Mouse (Mus musculus) stomach, embryonic 16.5 days (tissue): ENCODE data around the gene Zkscan2. TPM values are rescaled to one million over a fixed set of nuclear protein-coding genes. Genes with fewer than 3 reads are reported as not detected.

Experiments used
- ATAC-seq: fragments of 200-750 bp; cut with Nextera tagmentation; 2 replicates; pipeline ENCODE4 v1.8.0; 2017; ENCODE audit warnings: moderate number of reproducible peaks, moderate TSS enrichment; ENCODE audit not compliant: insufficient read depth, low FRiP score
- H3K27ac ChIP-seq: fragments of 300-500 bp; sonication (generic); 2 replicates; pipeline ENCODE4 v1.5.1; 2014; ENCODE audit warnings: low read length
- H3K27me3 ChIP-seq: fragments of 300-500 bp; sonication (generic); 2 replicates; pipeline ENCODE4 v1.6.1; 2014; ENCODE audit warnings: low read length, control low read depth, mixed read lengths; ENCODE audit not compliant: control insufficient read depth, insufficient read depth
- H3K36me3 ChIP-seq: fragments of 300-500 bp; sonication (generic); 2 replicates; pipeline ENCODE4 v1.6.1; 2014; ENCODE audit warnings: low read length; ENCODE audit not compliant: control insufficient read depth, insufficient read depth
- H3K4me1 ChIP-seq: fragments of 300-500 bp; sonication (generic); 2 replicates; pipeline ENCODE4 v1.6.1; 2014; ENCODE audit warnings: low read length, control low read depth, mixed read lengths; ENCODE audit not compliant: control insufficient read depth, insufficient read depth
- H3K4me2 ChIP-seq: fragments of 300-500 bp; sonication (generic); 2 replicates; pipeline ENCODE4 v1.6.1; 2014; ENCODE audit warnings: low read depth, low read length, mixed read lengths
- H3K4me3 ChIP-seq: fragments of 300-500 bp; sonication (generic); replicated peaks from 2 replicates; pipeline ENCODE4 v1.5.1; 2014; ENCODE audit warnings: mild to moderate bottlenecking, low read length
- H3K9ac ChIP-seq: fragments of 300-500 bp; sonication (generic); 2 replicates; pipeline ENCODE4 v1.6.1; 2014; ENCODE audit warnings: low read length
- H3K9me3 ChIP-seq: fragments of 300-500 bp; sonication (generic); replicated peaks from 2 replicates; pipeline ENCODE4 v1.6.1; 2016; ENCODE audit warnings: low read length, control low read depth; ENCODE audit not compliant: control insufficient read depth
- WGBS: fragments of 180-500 bp; shearing (Covaris S2); extraction: QIAGEN DNeasy Blood & Tissue Kit; methylation state at CpG from one replicate; pipeline ENCODE4 v1.1.7; 2014; 5-methylcytosine and 5-hydroxymethylcytosine counted together
- polyA plus RNA-seq: library from polyadenylated mRNA; unstranded; fragments of >200 nt; fragmentation: Nextera tagmentation; extraction: Ambion mirVana; gene quantifications from 2 replicates; pipeline ENCODE4 v1.2.1, GENCODE M21; 2015

Gene Zkscan2
- 1.0 and 1.3 TPM in 2 replicates for polyA plus RNA-seq

GRCm38 (mm10) chr7:123500239-123501219 lies at the start of gene Zkscan2:
TSS of gene Zkscan2 (minus strand) at chr7:123500449.
- H3K27me3 ChIP-seq = no peaks in the 10 kb centered on the region
- H3K27ac ChIP-seq = no peak within 1 kb of the TSS; the same call in 1 of the 2 replicates
- 2% methylated on average over 59 of the region's 71 CpGs for WGBS
- ATAC-seq = peak; percentile 88
- peaks cover 10% of the 10 kb centered on the region for H3K4me1 ChIP-seq
- no peaks in the 10 kb centered on the region for H3K9me3 ChIP-seq
- peak within 1 kb of the TSS; percentile 96 for H3K4me2 ChIP-seq
- H3K4me3 ChIP-seq = peak within 1 kb of the TSS; percentile 65
- H3K36me3 ChIP-seq = no peaks in the 10 kb centered on the region
- H3K9ac ChIP-seq = peak within 1 kb of the TSS; percentile 72

DNA sequence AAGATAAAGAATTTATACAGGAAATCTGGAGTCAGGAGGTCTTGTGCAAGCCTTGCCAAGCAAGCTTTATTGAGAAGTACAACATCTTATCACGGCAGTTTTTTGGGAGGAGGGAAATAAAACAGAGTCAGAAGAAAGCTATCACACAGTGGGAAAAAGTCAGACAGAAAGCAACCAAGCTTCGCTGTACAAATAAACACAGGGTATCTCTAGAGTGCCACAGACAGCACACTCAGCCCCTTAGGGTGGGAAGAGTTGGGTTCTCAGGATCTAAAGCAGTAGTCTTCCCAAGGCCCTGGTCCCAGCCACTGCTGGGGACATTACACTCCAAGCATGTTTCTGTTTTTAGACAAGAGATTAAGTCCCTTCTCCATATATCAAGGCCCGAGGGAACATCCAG lies 28.9 kb upstream of the Zkscan2 start:
- WGBS = 66% methylated on average over 3 of the region's 3 CpGs
- Histone ChIP-seq H3K4me3 (no peak overlapping the region), H3K9me3 (peaks cover 6% of the 10 kb centered on the region; the same call in 1 of the 2 replicates), H3K36me3 (no peaks in the 10 kb centered on the region), H3K9ac (no peak overlapping the region), H3K4me2 (no peak overlapping the region), H3K4me1 (no peaks in the 10 kb centered on the region), H3K27ac (no peak overlapping the region), H3K27me3 (no peaks in the 10 kb centered on the region)
- no peak for ATAC-seq

GRCm38 (mm10) chr7:123525761-123526160 lies 25.5 kb upstream of the Zkscan2 start:
- 31% methylated on average over 10 of the region's 10 CpGs for WGBS
- H3K4me3 ChIP-seq = no peak overlapping the region
- H3K27me3 ChIP-seq = no peaks in the 10 kb centered on the region
- no peak overlapping the region for H3K27ac ChIP-seq
- no peaks in the 10 kb centered on the region for H3K4me1 ChIP-seq
- ATAC-seq = no peak
- H3K4me2 ChIP-seq = no peak overlapping the region
- H3K9ac ChIP-seq = no peak overlapping the region
- no peaks in the 10 kb centered on the region for H3K9me3 ChIP-seq
- no peaks in the 10 kb centered on the region for H3K36me3 ChIP-seq

DNA sequence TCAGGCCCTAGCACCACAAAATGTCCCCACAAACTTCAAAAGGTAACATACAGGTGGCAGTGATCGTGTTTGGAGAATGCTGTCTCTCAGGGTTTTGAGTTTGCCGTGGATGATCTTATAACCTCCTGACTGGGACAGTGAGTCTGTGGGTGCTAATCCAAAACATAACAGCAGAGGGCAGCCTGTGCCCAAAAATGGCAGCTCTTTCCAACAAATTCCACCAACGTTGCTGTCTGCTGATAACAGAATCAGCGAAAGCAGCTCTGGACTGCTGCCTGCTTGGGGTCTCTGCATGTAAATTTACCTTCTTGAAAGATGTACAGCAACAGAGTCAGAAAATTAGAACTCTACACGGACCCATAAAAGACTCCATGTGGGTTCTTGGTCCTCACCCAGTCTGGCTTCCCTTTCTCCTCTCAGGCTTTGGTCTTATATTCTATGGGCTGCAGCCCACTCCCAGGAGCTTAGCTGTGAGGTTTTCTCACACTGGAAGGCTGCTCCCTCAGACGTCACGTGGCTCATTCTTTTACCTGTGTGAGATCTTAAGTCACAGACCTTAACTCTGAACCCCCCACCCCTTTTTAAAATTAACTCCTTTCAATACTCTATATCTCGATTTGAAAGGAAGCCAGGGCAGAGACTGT lies 24.1 kb upstream of the Zkscan2 start:
- no peak overlapping the region for H3K4me2 ChIP-seq
- no peak overlapping the region for H3K9ac ChIP-seq
- no peaks in the 10 kb centered on the region for H3K27me3 ChIP-seq
- no peak overlapping the region for H3K27ac ChIP-seq
- no peak for ATAC-seq
- WGBS = 20% methylated on average over 8 of the region's 8 CpGs
- no peaks in the 10 kb centered on the region for H3K4me1 ChIP-seq
- no peak overlapping the region for H3K4me3 ChIP-seq
- H3K9me3 ChIP-seq = no peaks in the 10 kb centered on the region
- no peaks in the 10 kb centered on the region for H3K36me3 ChIP-seq

- Histone ChIP-seq H3K27me3 (no peaks in the 10 kb centered on the region), H3K4me1 (no peaks in the 10 kb centered on the region), H3K9ac (no peak overlapping the region), H3K36me3 (no peaks in the 10 kb centered on the region), H3K9me3 (no peaks in the 10 kb centered on the region), H3K27ac (no peak overlapping the region), H3K4me3 (no peak overlapping the region), H3K4me2 (no peak overlapping the region)
- ATAC-seq = no peak
- WGBS = 82% methylated on average over 7 of the region's 7 CpGs
These were observed 7.7 kb upstream of the Zkscan2 start for GRCm38 (mm10) chr7:123507946-123508345.

DNA sequence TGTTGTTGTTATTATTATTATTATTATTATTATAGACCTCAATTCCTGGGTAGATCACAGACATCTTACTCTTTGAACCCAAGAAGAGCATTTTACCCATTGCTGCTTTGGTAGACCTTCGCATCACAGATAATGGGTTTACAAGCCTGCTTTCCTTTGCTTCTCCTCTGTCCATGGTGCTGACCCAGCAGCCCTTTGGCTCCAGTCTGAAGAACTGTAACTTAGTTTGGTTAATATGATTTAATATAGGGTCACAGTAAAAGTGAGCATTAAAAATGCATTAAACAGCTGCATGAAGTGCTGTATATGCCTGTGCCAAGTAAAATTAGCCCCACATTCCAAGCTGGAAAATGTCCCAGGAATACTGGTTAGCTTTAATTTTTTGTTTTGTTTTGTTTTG lies 3.1 kb upstream of the Zkscan2 start:
- Histone ChIP-seq H3K9ac (no peak overlapping the region), H3K4me1 (peaks cover 10% of the 10 kb centered on the region), H3K27ac (no peak overlapping the region), H3K4me3 (no peak overlapping the region), H3K27me3 (no peaks in the 10 kb centered on the region), H3K9me3 (no peaks in the 10 kb centered on the region), H3K4me2 (no peak overlapping the region), H3K36me3 (no peaks in the 10 kb centered on the region)
- ATAC-seq = no peak
- WGBS = 22% methylated on average over 1 of the region's 1 CpGs

DNA sequence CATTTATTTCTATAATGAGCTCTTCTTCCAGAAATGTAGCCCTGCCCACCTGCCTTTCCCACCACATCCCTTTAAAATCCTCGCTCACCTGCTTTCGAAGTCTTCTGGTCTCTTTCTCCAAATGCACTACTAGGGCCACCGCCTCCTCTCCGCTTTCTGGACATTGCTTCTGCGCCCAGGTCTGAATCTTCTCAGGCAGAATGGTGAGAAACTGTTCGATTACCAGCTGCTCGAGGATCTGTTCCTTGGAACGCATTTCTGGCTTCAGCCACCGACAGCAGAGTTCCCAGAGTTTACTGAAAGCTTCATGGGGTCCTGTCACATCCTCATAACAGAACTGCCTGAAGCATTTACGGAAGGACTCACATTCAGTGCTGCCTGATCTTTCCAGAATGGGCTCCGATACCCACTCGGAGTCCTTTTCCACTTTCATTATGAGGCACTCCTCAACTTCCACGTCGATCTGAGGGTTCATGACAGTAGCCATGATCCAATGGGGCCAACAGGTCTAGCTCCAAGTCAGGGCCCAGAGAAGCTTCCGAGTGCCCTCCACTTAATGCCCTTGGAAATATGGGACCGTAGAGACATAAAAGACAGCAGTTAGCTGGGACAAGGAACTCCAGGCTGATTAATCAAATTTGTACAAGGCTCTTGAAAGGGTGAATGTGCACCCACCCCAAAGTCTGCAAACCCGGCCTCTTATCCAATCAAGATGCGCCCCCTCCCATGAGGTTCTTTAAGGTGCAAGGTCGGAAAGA lies 589 bp downstream of the Zkscan2 start:
- Histone ChIP-seq H3K36me3 (no peaks in the 10 kb centered on the region), H3K9ac (peak overlapping the region; percentile 72), H3K27me3 (no peaks in the 10 kb centered on the region), H3K4me3 (peak overlapping the region; percentile 65), H3K4me2 (peak overlapping the region; percentile 96), H3K27ac (no peak overlapping the region), H3K4me1 (peaks cover 10% of the 10 kb centered on the region), H3K9me3 (no peaks in the 10 kb centered on the region)
- no peak for ATAC-seq
- WGBS = 36% methylated on average over 19 of the region's 19 CpGs

DNA sequence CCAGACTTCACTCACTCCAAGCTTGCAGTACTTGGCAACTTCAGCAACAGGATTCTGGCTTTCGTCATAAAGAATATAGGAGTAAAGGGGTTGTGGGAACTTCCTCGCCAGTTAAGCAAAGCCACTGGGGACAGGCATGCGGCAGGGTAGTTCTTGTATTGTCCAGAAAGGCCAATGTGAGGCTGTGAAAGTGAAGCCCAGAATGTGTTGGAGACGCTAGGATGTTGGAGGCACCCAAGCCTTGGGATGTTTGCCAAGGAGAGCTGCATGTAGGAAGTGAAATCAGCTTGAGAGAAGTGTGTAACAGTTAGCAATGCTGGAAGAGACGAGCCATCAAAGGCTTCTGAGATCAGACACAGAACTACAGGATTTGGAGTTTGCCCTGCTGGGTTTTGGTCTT lies 12.5 kb downstream of the Zkscan2 start:
- peak overlapping the region; percentile 6; the same call in 1 of the 2 replicates for H3K4me2 ChIP-seq
- 63% methylated on average over 5 of the region's 5 CpGs for WGBS
- H3K36me3 ChIP-seq = no peaks in the 10 kb centered on the region
- H3K27me3 ChIP-seq = no peaks in the 10 kb centered on the region
- no peak overlapping the region for H3K4me3 ChIP-seq
- no peak overlapping the region for H3K27ac ChIP-seq
- H3K9ac ChIP-seq = no peak overlapping the region
- H3K4me1 ChIP-seq = no peaks in the 10 kb centered on the region
- H3K9me3 ChIP-seq = no peaks in the 10 kb centered on the region
- no peak for ATAC-seq
